Mouse (Mus musculus) E14TG2a.4 (cell line): Measurements from ENCODE around the gene Tmem242.
A peak's percentile ranks its signal among the peaks of the same experiment; 100 is the strongest.

Experiments used
- H3K27me3 ChIP-seq: 2 replicates; pipeline ENCODE4 v1.6.1; 2014; ENCODE audit warnings: low read length, control low read depth; ENCODE audit not compliant: insufficient read depth
- H3K36me3 ChIP-seq: 2 replicates; pipeline ENCODE4 v1.6.1; 2014; ENCODE audit warnings: low read length, control low read depth; ENCODE audit not compliant: insufficient read depth
- H3K4me1 ChIP-seq: replicated peaks from 2 replicates; pipeline ENCODE4 v1.6.1; 2014; ENCODE audit warnings: low read depth, low read length, control low read depth
- H3K4me3 ChIP-seq: replicated peaks from 2 replicates; pipeline ENCODE4 v1.5.1; 2014; ENCODE audit warnings: mild to moderate bottlenecking, low read length
- H3K9me3 ChIP-seq: 2 replicates; pipeline ENCODE4 v1.6.1; 2014; ENCODE audit warnings: low read length, control low read depth
- CTCF ChIP-seq: conservative IDR thresholded peaks from 2 replicates; pipeline ENCODE4 v1.5.1; 2014; ENCODE audit warnings: low read length
- NANOG ChIP-seq: IDR thresholded peaks from 2 replicates; pipeline ENCODE4 v1.6.1; 2014; ENCODE audit warnings: borderline replicate concordance, low read length, mixed read lengths
- POU5F1 ChIP-seq: IDR thresholded peaks from 2 replicates; pipeline ENCODE4 v1.6.1; 2014; ENCODE audit warnings: low read length, borderline replicate concordance

Gene Tmem242

GRCm38 (mm10) chr17:5400435-5401090 lies 39.5 kb downstream of the Tmem242 start:
- no peaks in the 10 kb centered on the region for H3K36me3 ChIP-seq
- 0 out of 2 replicates have a peak, but pooled peaks cover 3% of the 10 kb centered on the region for H3K9me3 ChIP-seq
- no peak for TF ChIP-seq CTCF
- TF ChIP-seq POU5F1: no peak
- no peak for TF ChIP-seq NANOG
- H3K27me3 ChIP-seq: peaks cover 44% of the 10 kb centered on the region
- 0 out of 2 replicates have a peak overlapping the region, but pooled peaks have one; percentile 7 for H3K4me3 ChIP-seq
- H3K4me1 ChIP-seq: peaks cover 63% of the 10 kb centered on the region

- no peak for TF ChIP-seq NANOG
- peak; percentile 93 for TF ChIP-seq CTCF
- no peak for TF ChIP-seq POU5F1
These were observed 42.7 kb downstream of the Tmem242 start for GRCm38 (mm10) chr17:5397148-5398007.

GRCm38 (mm10) chr17:5396213-5396612 lies 43.8 kb downstream of the Tmem242 start:
- Histone ChIP-seq H3K9me3 (peaks cover 13% of the 10 kb centered on the region), H3K27me3 (peaks cover 46% of the 10 kb centered on the region), H3K36me3 (no peaks in the 10 kb centered on the region), H3K4me3 (no peak overlapping the region), H3K4me1 (peaks cover 22% of the 10 kb centered on the region)
- TF ChIP-seq CTCF (no peak), NANOG (no peak), POU5F1 (no peak)

More at GRCm38 (mm10) chr17:5397148-5398007, 42.7 kb downstream of the Tmem242 start:
- Histone ChIP-seq H3K4me1 (peaks cover 33% of the 10 kb centered on the region), H3K9me3 (peaks cover 13% of the 10 kb centered on the region), H3K27me3 (peaks cover 46% of the 10 kb centered on the region), H3K4me3 (peak overlapping the region; percentile 54), H3K36me3 (no peaks in the 10 kb centered on the region)

GRCm38 (mm10) chr17:5395454-5396205 lies 44.4 kb downstream of the Tmem242 start:
- Histone ChIP-seq H3K4me1 (peaks cover 16% of the 10 kb centered on the region), H3K4me3 (no peak overlapping the region), H3K27me3 (peaks cover 46% of the 10 kb centered on the region), H3K36me3 (no peaks in the 10 kb centered on the region), H3K9me3 (peaks cover 13% of the 10 kb centered on the region)
- TF ChIP-seq NANOG (no peak), CTCF (no peak), POU5F1 (no peak)

- TF ChIP-seq NANOG (no peak), CTCF (no peak), POU5F1 (no peak)
- peaks cover 28% of the 10 kb centered on the region for H3K4me1 ChIP-seq
- no peak overlapping the region for H3K4me3 ChIP-seq
- peaks cover 26% of the 10 kb centered on the region for H3K27me3 ChIP-seq
- H3K9me3 ChIP-seq: peaks cover 10% of the 10 kb centered on the region
- H3K36me3 ChIP-seq: no peaks in the 10 kb centered on the region
These were observed 49.4 kb downstream of the Tmem242 start for GRCm38 (mm10) chr17:5390682-5391081.

- Histone ChIP-seq H3K9me3 (peaks cover 8% of the 10 kb centered on the region), H3K36me3 (no peaks in the 10 kb centered on the region)
- TF ChIP-seq NANOG (no peak), CTCF (no peak), POU5F1 (no peak)
These were observed 51.7 kb downstream of the Tmem242 start for GRCm38 (mm10) chr17:5388351-5388750.

GRCm38 (mm10) chr17:5386885-5387545 lies 53.0 kb downstream of the Tmem242 start:
- Histone ChIP-seq H3K4me3 (no peak overlapping the region), H3K36me3 (no peaks in the 10 kb centered on the region), H3K4me1 (peaks cover 28% of the 10 kb centered on the region), H3K9me3 (no peaks in the 10 kb centered on the region), H3K27me3 (peaks cover 30% of the 10 kb centered on the region)
- no peak for TF ChIP-seq CTCF
- no peak for TF ChIP-seq POU5F1
- TF ChIP-seq NANOG: no peak

More at GRCm38 (mm10) chr17:5388351-5388750, 51.7 kb downstream of the Tmem242 start:
- Histone ChIP-seq H3K27me3 (peaks cover 27% of the 10 kb centered on the region), H3K4me3 (no peak overlapping the region), H3K4me1 (peaks cover 28% of the 10 kb centered on the region)
